Mouse (Mus musculus): ENCODE measurements around the gene Gprc5c. TPM values are rescaled to one million over a fixed set of nuclear protein-coding genes. Genes with fewer than 3 reads are reported as not detected.

The Gprc5c gene
- polyA plus RNA-seq, 1 experiment from 2014 or later = 10.4 TPM

DNA sequence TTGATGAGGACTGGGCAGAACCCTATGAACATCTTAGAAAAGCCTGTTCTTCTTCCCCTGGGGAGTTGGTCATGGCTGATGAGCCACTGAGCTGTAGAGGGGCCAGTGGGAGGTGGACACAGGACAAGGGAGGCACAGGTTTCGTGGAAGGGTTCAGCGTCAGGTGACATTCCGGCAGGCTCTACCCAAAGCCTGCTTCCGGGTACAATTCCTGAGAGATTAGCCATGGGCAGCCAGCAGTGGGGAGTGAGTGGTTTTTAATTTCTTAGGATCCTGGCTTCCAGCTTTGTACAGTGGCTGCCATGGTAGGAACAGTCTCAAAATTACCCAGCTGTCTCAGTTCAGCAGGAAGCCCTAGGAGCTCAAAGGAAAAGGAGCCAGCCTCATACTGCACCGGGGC is 3.9 kb upstream of the Gprc5c start:
- 86% methylated on average over 5 of the region's 5 CpGs for WGBS
- no peaks in the 10 kb centered on the region for H3K9me3 ChIP-seq (ENCODE audit: low read length)

DNA sequence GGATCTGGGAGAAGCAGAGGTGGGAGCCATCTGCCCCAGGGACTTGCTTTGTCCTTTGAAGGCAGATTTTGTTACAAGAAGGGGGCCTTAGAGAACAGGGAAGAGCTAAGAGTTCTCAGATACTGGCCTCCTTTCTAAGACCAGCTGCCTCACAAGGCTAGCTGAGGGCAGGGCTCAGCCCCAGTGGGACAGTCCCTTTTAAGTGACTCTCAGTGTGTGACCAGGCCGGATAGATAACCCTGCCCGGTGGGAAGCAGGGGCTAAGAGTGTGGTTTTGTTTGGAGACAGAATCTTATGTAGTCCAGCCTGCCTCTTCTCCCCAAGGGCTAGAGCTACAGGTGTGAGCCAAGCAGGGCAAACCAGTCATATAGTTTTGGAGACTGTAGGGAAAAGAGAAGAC is 1.4 kb upstream of the Gprc5c start:
- WGBS = 18% methylated on average over 2 of the region's 2 CpGs
- Histone ChIP-seq H3K4me1 (ENCODE audit: insufficient read depth, low read depth, low read length) (no peaks in the 10 kb centered on the region), H3K27me3 (replicated peaks; ENCODE audit: insufficient read depth, low read length) (peaks cover 6% of the 10 kb centered on the region; the same call in 1 of the 2 replicates), H3K4me2 (replicated peaks; ENCODE audit: low read depth, low read length) (no peak overlapping the region), H3K27ac (ENCODE audit: low read length) (no peak overlapping the region), H3K9ac (replicated peaks; ENCODE audit: low read depth) (no peak overlapping the region), H3K9me3 (ENCODE audit: low read length) (no peaks in the 10 kb centered on the region), H3K36me3 (ENCODE audit: insufficient read depth, low read length) (no peaks in the 10 kb centered on the region), H3K4me3 (ENCODE audit: low read depth, low read length) (no peak overlapping the region)
- ATAC-seq (no peak), DNase-seq (ENCODE audit: low spot score) (no peak)
- no peak for TF ChIP-seq EP300 (IDR thresholded peaks at IDR 0.05)

More for the DNA sequence above, 3.9 kb upstream of the Gprc5c start:
- H3K36me3 ChIP-seq (ENCODE audit: insufficient read depth, low read length) = no peaks in the 10 kb centered on the region
- TF ChIP-seq CTCF (IDR thresholded peaks at IDR 0.05) (no peak), EP300 (IDR thresholded peaks at IDR 0.05) (no peak)
- H3K27ac ChIP-seq (ENCODE audit: low read length) = no peak overlapping the region
- no peak overlapping the region for H3K9ac ChIP-seq (replicated peaks; ENCODE audit: low read depth)
- H3K4me2 ChIP-seq (replicated peaks; ENCODE audit: low read depth, low read length) = no peak overlapping the region
- peaks cover 6% of the 10 kb centered on the region; the same call in 1 of the 2 replicates for H3K27me3 ChIP-seq (replicated peaks; ENCODE audit: insufficient read depth, low read length)
- H3K4me1 ChIP-seq (ENCODE audit: insufficient read depth, low read depth, low read length) = no peaks in the 10 kb centered on the region
- no peak for ATAC-seq
- no peak for DNase-seq (ENCODE audit: low spot score)
- no peak overlapping the region for H3K4me3 ChIP-seq (ENCODE audit: low read depth, low read length)

DNA sequence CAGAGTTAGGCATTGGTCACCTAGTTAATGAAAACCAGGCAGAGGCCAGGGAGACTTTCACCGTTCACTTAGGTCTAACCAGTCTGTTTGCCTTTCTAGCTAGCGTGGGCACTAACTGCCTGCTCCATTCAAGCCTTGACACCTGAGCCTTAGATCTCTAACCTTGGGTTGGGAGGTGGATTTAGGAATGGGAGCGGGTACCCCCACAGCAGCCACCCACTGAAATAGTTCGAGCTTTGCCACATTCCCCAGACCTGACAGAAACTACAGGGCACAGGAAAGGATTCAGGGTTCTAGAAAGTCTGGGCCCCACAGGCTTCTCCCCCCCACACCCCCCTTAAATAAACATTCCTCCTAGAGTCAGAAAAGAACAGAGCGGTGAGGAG is 893 bp upstream of the Gprc5c start:
- DNase-seq (ENCODE audit: low spot score) (no peak), ATAC-seq (no peak)
- Histone ChIP-seq H3K4me3 (ENCODE audit: low read depth, low read length) (no peak overlapping the region), H3K4me2 (replicated peaks; ENCODE audit: low read depth, low read length) (peak overlapping the region; percentile 99), H3K4me1 (ENCODE audit: insufficient read depth, low read depth, low read length) (no peaks in the 10 kb centered on the region), H3K36me3 (ENCODE audit: insufficient read depth, low read length) (no peaks in the 10 kb centered on the region), H3K27ac (ENCODE audit: low read length) (no peak overlapping the region), H3K9me3 (ENCODE audit: low read length) (no peaks in the 10 kb centered on the region), H3K27me3 (replicated peaks; ENCODE audit: insufficient read depth, low read length) (peaks cover 6% of the 10 kb centered on the region; the same call in 1 of the 2 replicates), H3K9ac (replicated peaks; ENCODE audit: low read depth) (no peak overlapping the region)
- WGBS = 22% methylated on average over 5 of the region's 5 CpGs
- TF ChIP-seq CTCF (IDR thresholded peaks at IDR 0.05) (no peak), EP300 (IDR thresholded peaks at IDR 0.05) (no peak)

DNA sequence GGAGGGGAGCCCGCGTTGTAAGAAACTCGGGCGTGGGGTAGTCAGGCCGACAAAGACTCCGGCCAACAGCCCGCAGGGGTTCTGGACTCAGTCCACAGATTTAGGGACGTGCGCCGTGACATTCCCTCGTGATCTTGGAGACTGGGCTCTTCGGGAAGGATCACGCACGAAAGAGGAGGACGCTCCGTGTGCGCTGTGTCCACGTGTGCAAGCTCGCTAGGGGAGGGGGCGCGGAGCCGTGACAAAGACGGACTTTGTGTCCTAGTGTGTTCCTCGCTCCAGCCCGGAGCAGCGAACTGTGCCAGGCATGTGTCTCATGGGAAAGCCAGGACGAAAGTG is 286 bp downstream of the Gprc5c start:
- under 1% methylated on average over 27 of the region's 27 CpGs for WGBS
- peak overlapping the region; percentile 54 for H3K9ac ChIP-seq (replicated peaks; ENCODE audit: low read depth)
- no peaks in the 10 kb centered on the region for H3K36me3 ChIP-seq (ENCODE audit: insufficient read depth, low read length)
- DNase-seq (ENCODE audit: low spot score) (peak; percentile 31), ATAC-seq (peak; percentile 6; the same call in 1 of the 2 replicates)
- TF ChIP-seq CTCF (IDR thresholded peaks at IDR 0.05) (no peak), EP300 (IDR thresholded peaks at IDR 0.05) (no peak)
- no peaks in the 10 kb centered on the region for H3K9me3 ChIP-seq (ENCODE audit: low read length)
- H3K4me2 ChIP-seq (replicated peaks; ENCODE audit: low read depth, low read length) = peak overlapping the region; percentile 99
- H3K27me3 ChIP-seq (replicated peaks; ENCODE audit: insufficient read depth, low read length) = peaks cover 6% of the 10 kb centered on the region; the same call in 1 of the 2 replicates
- H3K27ac ChIP-seq (ENCODE audit: low read length) = peak overlapping the region; percentile 69
- H3K4me1 ChIP-seq (ENCODE audit: insufficient read depth, low read depth, low read length) = no peaks in the 10 kb centered on the region
- H3K4me3 ChIP-seq (ENCODE audit: low read depth, low read length) = peak overlapping the region; percentile 69

DNA sequence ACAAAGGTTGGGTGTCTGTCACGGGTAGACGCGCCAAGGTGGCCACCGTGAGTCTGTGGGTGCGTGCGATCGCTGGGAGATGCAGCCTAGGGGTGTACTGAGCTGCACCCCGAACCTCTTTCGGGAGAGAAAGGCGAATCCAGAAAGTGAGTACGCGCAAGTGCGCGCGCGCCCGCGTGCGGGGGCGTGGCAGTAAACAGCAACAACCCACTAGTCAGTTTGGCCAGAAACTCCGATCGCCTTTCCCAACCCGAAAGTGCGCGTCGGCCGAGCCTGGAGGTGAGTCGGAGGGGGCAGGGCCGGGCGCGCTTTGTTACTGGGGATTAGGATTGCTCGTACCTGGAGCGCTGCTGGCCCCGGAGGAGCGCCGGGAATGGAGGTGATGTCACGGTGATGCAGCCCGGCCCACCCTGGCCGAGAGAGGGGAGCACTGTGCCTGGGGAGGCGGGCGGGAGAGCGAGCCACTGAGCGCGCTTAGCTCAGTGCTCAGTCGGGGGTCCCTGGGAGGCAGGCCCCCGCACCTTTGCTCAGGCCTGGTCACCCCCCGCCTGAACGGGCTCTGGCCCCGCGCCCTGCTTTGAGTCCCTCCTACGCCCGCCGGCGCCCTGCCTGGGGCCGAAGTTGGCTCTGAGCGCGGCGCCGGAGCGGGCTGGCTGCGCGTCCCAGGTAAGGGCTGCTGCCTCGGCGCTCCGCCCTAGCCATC is 807 bp downstream of the Gprc5c start:
- no peaks in the 10 kb centered on the region for H3K4me1 ChIP-seq (ENCODE audit: insufficient read depth, low read depth, low read length)
- H3K9ac ChIP-seq (replicated peaks; ENCODE audit: low read depth) = peak overlapping the region; percentile 54
- DNase-seq (ENCODE audit: low spot score) (peak; percentile 65), ATAC-seq (peak; percentile 56)
- WGBS = under 1% methylated on average over 49 of the region's 65 CpGs
- H3K9me3 ChIP-seq (ENCODE audit: low read length) = no peaks in the 10 kb centered on the region
- peaks cover 6% of the 10 kb centered on the region; the same call in 1 of the 2 replicates for H3K27me3 ChIP-seq (replicated peaks; ENCODE audit: insufficient read depth, low read length)
- peak overlapping the region; percentile 69 for H3K4me3 ChIP-seq (ENCODE audit: low read depth, low read length)
- TF ChIP-seq CTCF (IDR thresholded peaks at IDR 0.05) (no peak), EP300 (IDR thresholded peaks at IDR 0.05) (no peak)
- H3K27ac ChIP-seq (ENCODE audit: low read length) = peak overlapping the region; percentile 69
- H3K4me2 ChIP-seq (replicated peaks; ENCODE audit: low read depth, low read length) = peak overlapping the region; percentile 99
- H3K36me3 ChIP-seq (ENCODE audit: insufficient read depth, low read length) = no peaks in the 10 kb centered on the region

DNA sequence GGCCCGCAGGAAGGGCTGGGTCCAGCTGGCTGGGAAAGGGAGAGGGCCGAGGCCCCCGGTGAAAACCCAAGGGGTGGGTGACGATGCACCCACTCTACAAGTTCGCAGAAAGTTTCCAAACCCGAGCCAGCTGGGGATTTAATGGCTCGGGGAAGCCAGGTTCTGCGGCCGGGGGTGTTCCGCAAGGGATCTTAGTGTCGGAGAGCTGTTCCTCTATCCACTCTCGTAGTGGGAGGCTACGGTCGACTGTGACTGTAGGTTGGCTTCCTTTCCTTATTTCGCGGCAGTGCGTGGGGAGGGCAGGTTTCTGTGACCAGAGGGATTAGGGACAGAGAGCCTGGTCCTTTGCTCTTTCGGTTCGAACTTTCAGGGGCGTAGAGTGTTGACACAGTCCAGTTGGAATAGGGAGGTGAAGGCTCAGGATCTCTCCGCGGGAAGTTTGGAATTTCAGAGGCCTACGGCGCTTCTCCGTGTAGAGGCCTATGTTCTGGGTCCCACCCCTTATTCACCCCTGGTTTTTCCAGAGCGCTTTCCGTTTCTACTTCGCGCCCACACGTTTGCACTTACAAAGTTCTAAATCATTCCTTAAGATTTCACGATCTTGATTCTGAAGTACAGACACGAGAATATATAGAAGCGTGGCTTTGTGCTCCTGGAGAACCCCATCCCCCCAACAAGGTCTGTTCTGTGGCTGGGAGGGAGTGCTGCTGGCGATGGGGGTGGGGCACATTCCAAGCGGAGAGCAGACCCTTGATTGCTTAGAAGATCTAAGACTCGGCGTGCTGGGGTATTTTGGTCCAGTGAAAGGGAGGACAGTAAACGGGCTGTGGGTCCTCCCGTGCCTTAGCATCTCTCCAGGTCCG is 1.6 kb downstream of the Gprc5c start:
- H3K9me3 ChIP-seq (ENCODE audit: low read length) = no peaks in the 10 kb centered on the region

More for the DNA sequence above, 1.6 kb downstream of the Gprc5c start:
- H3K36me3 ChIP-seq (ENCODE audit: insufficient read depth, low read length) = no peaks in the 10 kb centered on the region
- 1% methylated on average over 40 of the region's 40 CpGs for WGBS
- peak; percentile 10; the same call in 1 of the 2 replicates for ATAC-seq
- H3K4me3 ChIP-seq (ENCODE audit: low read depth, low read length) = peak overlapping the region; percentile 69
- H3K4me1 ChIP-seq (ENCODE audit: insufficient read depth, low read depth, low read length) = no peaks in the 10 kb centered on the region
- peak overlapping the region; percentile 54 for H3K9ac ChIP-seq (replicated peaks; ENCODE audit: low read depth)
- H3K27me3 ChIP-seq (replicated peaks; ENCODE audit: insufficient read depth, low read length) = peaks cover 6% of the 10 kb centered on the region; the same call in 1 of the 2 replicates
- H3K4me2 ChIP-seq (replicated peaks; ENCODE audit: low read depth, low read length) = peak overlapping the region; percentile 99
- TF ChIP-seq CTCF (IDR thresholded peaks at IDR 0.05) (no peak), EP300 (IDR thresholded peaks at IDR 0.05) (no peak)
- peak overlapping the region; percentile 69 for H3K27ac ChIP-seq (ENCODE audit: low read length)
- DNase-seq (ENCODE audit: low spot score) = peak; percentile 49

Data from lung, postnatal 0 days (tissue).